Mouse (Mus musculus) skeletal muscle tissue, adult 2 months (tissue): Measurements from ENCODE around the gene Igf2r.
A peak's percentile ranks its signal among the peaks of the same experiment; 100 is the strongest.
"Not testable (repeated sequence)": the region's sequence is repeated elsewhere in the genome, so short reads cannot be mapped to it uniquely, and the experiment has no call there.

Experiments used
- DNase-seq: peaks from one replicate; pipeline ENCODE4 v3.0.0-alpha.2; 2012; ENCODE audit warnings: low read depth, low spot score

Gene Igf2r

DNA sequence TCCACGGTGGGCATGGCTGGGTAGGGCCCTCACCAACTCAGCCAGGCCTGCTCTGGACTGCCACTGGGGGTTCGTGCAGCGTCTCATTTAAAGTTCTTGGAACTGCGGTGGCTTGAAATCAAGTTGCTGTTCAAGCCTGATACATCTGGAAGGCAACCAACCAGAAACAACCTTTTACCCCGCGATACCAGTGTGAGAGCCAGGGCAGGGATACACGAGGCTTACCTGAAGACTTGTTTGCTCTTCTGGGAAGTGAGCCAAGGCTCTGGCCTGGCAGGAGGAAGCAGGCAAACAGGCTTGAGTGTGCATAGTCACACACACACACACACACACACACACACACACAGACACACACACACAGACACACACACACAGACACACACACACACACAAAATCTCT lies 93.8 kb downstream of the Igf2r start, which contains the start of gene Slc22a1:
Gene Slc22a1 (minus strand): TSS at position 184 of the 400 bp plus-strand sequence.
- no peak for DNase-seq

- DNase-seq, result not testable (repeated sequence)
These were observed 94.5 kb downstream of the Igf2r start for GRCm38 (mm10) chr17:12674980-12675379.

DNA sequence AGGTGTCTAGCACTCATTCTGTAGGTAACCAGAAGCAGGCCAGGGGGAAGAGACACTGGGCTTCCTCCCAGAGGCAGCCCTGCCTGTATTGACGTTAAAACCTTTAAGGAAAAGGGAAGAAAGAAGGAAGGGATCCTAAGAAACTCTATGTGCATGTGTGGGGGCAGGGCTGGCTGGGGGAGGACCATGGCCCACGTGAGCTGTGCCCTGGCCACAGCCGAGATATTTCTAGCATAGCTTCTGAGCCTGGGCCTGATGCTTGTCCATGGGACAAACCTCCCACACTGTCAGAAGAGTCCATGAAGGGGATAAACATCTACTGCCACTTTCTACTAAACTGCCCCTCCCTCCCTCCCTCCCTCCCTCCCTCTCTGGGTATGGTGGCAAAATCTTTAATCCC lies 95.6 kb downstream of the Igf2r start:
- DNase-seq, result no peak

- no peak for DNase-seq
These were observed 97.1 kb downstream of the Igf2r start for GRCm38 (mm10) chr17:12672285-12672790.

GRCm38 (mm10) chr17:12671029-12671605 lies 98.3 kb downstream of the Igf2r start:
- DNase-seq, result no peak

DNA sequence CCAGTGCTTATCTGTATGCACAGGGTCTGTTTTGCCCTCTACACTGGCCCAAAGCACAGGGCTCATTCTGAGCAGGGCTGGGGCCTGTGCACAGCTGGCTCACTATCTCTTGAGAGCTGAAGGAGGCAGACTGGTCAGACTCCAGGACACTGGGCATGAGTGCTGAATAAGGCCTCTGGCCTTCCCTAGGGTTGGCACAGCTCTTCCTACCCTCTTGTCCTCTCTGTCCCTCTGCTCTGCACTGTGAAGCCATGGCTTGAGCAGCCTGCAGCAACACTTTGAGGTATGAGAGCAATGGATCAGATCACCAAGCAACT lies 100.1 kb downstream of the Igf2r start:
- DNase-seq, result no peak

DNA sequence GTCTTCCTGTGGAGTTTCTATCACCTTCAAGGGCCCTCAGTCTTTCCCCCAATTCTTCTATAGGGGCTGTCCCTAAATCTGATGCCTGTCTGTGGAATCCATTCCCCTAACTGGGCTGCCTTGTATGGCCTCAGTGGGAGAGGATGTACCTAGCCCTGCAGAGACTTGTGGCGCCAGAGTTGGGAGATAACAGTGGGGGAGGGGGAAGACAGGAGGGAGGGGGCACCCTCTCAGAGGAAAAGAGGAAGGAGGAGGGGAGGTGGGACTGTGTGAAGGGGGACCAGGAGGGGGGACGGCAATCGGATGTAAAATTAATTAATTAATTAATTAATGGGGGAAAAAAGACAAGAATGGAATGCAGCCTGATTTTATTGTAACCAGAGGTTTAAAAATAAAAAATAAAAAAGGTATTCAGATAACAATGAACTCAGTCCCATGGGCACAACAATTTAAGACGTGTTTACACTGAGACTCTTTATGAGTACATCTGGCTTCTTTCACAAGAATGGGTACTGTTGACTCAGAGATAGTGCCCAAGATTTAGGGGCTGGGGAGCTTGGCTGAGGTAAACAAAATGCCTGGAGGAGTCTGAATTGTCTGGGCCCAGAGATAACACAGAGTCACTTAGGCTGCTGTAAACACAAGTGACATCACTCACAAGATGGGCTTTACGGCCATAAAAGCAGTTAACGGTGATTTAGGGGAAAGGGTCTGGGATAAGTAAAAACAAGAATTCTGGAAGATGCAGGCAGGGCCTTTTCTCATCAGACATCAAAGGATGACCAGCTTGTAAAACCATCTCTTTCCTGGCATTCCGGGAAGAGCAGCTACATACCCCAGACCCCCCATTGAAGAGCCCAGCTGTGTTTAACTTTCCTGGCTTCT lies 100.7 kb downstream of the Igf2r start:
- DNase-seq, result no peak

DNA sequence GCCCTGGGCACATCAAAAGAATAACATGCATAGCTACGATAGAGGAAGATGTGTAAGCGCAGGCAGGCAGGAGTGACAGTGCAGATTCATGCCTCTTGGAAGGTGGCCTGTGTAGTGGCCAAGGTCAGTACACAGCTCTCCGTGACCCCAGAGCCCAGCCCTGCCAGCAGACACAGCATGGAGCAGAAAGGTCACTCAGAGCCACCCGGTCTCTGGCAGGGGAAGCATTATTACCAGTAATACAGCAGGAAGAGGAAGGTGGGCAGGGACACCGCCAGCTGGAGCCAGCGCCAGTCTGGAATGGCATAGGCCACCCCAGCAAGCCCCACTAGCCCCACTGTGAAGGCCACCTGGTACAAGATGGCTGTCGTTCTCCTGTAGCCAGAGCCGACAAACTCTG lies 105.3 kb downstream of the Igf2r start:
- no peak for DNase-seq

- peak; percentile 12 for DNase-seq
These were observed 108.7 kb downstream of the Igf2r start for GRCm38 (mm10) chr17:12660572-12661260.

DNA sequence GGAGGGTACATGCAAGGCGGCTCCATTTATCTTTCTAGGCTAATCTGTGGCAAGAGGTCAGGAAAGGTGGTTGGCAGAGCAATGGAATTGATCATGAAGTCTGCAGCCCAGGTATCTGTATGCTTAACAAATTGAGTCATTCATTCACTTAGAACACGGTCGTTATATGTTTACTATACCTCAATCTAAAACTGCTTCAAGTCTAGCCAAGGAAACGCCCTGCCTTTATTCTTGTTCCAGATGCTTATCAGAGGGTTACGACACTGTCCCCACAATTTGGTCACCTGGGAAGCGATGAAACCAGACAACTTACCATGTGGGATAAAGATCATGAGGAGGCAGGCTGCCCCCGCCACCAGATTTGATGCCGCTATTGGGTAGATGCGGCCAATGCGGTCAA lies 110.2 kb downstream of the Igf2r start:
- no peak for DNase-seq

GRCm38 (mm10) chr17:12658784-12659183 lies 110.7 kb downstream of the Igf2r start:
- DNase-seq, result no peak

GRCm38 (mm10) chr17:12655826-12656225 lies 113.6 kb downstream of the Igf2r start:
- DNase-seq, result no peak

DNA sequence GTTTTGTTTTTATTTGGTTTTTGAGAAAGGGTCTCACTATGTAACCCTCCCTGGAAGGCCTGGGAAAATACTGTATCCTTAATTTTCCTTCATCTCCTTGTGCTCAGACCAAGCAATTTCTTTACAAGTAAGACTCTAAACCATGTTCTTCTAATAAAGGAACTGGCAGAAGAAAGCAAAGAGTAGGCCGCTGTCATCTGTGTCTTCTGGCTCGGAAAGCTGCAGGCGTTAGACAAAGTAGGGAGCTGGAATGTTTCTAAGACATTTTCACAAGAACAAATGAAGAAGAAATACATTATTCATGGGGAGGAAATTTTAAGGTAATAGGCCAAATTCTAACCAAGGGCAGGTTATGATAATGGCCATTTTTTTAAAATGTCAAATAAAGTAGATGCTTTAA lies 115.4 kb downstream of the Igf2r start:
- no peak for DNase-seq

- DNase-seq, result no peak
These were observed 116.9 kb downstream of the Igf2r start for GRCm38 (mm10) chr17:12652604-12653003.

DNA sequence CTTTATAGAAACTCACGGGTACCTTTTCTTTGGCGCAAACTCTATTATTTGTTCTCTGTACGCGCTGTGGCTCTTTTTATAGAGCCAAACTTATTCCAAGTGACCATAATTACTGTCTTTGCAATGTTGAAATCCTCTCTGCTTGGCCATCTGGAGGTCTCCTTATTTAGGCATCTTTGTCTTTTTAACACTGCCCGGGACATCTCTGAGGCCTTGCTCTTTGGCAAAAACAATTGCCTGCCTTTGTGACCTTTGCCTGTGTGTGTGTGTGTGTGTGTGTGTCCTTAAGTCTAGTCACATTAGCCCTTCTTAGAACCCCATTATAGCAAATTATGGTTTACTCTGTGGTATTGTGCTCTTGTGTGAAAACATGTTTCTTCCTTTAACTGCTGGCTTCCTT lies 124.0 kb downstream of the Igf2r start:
- DNase-seq, result peak; percentile 38

- DNase-seq, result no peak
These were observed 128.4 kb downstream of the Igf2r start for GRCm38 (mm10) chr17:12641087-12641486.

DNA sequence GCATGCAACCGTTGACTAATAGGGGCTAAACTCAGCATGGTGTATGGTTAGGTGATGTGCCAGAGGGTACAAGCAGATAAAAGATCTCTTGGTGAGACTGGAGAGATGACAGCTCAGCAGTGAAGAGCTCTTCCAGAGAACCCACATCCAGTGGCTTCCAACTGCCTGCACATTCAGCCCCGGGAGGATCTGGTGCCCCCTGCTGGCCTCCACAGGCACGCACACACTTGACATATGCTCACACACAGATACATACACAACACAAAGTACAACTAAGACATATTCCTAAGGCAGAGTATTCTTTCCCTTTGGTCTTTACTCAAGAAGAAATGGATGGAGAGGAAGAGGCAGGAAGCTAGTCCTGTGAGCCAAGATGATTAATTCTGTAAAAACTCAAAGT lies 129.9 kb downstream of the Igf2r start:
- no peak for DNase-seq

DNA sequence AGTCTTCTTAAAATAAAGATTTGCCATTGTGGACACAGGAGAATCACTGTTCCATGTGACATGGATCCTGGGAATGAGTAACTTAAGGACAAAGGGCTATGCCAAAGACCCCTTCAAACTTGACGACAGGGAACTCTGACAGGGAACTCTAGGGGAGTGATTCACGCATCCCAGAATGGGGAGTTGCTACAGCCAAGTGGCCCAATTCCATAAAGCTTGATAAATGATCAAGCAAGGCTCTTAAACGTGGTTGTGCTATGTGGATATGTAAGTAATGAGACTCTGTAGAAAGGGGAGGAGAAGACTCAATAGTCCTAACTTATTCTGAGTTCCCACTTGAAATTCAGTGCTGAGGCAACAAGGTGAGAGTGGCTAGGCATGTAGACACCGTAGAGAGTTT lies 134.7 kb downstream of the Igf2r start:
- DNase-seq, result no peak
